Mouse (Mus musculus) cerebellum, adult 18-20 months (tissue): ENCODE measurements around the gene Gm9508.

Experiments used
- DNase-seq, 2 experiments: peaks; one replicate each; pipeline ENCODE4 v3.0.0; 2021

The Gm9508 gene

GRCm38 (mm10) chr10:77667402-77667801, 29.6 kb downstream of the Gm9508 start:
- no peak for DNase-seq

- no peak for DNase-seq
Measured at GRCm38 (mm10) chr10:77666342-77666741, 30.7 kb downstream of the Gm9508 start.

- DNase-seq = no peak
Measured at GRCm38 (mm10) chr10:77663949-77664665, 32.9 kb downstream of the Gm9508 start.

- DNase-seq = no peak
Measured at GRCm38 (mm10) chr10:77658286-77658994, 38.6 kb downstream of the Gm9508 start.

- no peak for DNase-seq
Measured at GRCm38 (mm10) chr10:77652046-77652445, 45.0 kb downstream of the Gm9508 start.

GRCm38 (mm10) chr10:77647901-77648300, 49.1 kb downstream of the Gm9508 start:
- no peak for DNase-seq

GRCm38 (mm10) chr10:77647461-77647860, 49.6 kb downstream of the Gm9508 start:
- no peak for DNase-seq
